Mouse (Mus musculus) forebrain, embryonic 13.5 days (tissue): ENCODE measurements around the gene Soat2. TPM values are rescaled to one million over a fixed set of nuclear protein-coding genes. Genes with fewer than 3 reads are reported as not detected.

Source experiments
- ATAC-seq: fragments of 200-750 bp; cut with Nextera tagmentation; 2 replicates; pipeline ENCODE4 v1.8.0; 2017
- H3K27ac ChIP-seq: fragments of 300-500 bp; sonication (generic); 2 replicates; pipeline ENCODE4 v1.5.1; 2015; ENCODE audit warnings: inconsistent platforms, mild to moderate bottlenecking, moderate library complexity
- H3K27me3 ChIP-seq: fragments of 300-500 bp; sonication (generic); 2 replicates; pipeline ENCODE4 v1.6.1; 2015; ENCODE audit warnings: mild to moderate bottlenecking, inconsistent platforms
- H3K36me3 ChIP-seq: fragments of 300-500 bp; sonication (generic); 2 replicates; pipeline ENCODE4 v1.6.1; 2015; ENCODE audit warnings: mild to moderate bottlenecking, inconsistent platforms; ENCODE audit not compliant: poor library complexity, severe bottlenecking
- H3K4me1 ChIP-seq: fragments of 300-500 bp; sonication (generic); 2 replicates; pipeline ENCODE4 v1.6.1; 2015; ENCODE audit warnings: inconsistent platforms
- H3K4me2 ChIP-seq: fragments of 300-500 bp; sonication (generic); 2 replicates; pipeline ENCODE4 v1.6.1; 2015; ENCODE audit warnings: inconsistent platforms, mild to moderate bottlenecking, moderate library complexity
- H3K4me3 ChIP-seq: fragments of 300-500 bp; sonication (generic); 2 replicates; pipeline ENCODE4 v1.5.1; 2015; ENCODE audit warnings: mild to moderate bottlenecking, inconsistent platforms
- H3K9ac ChIP-seq: fragments of 300-500 bp; sonication (generic); 2 replicates; pipeline ENCODE4 v1.6.1; 2015; ENCODE audit warnings: mild to moderate bottlenecking, inconsistent platforms
- H3K9me3 ChIP-seq: fragments of 300-500 bp; sonication (generic); replicated peaks from 2 replicates; pipeline ENCODE4 v1.6.1; 2016; ENCODE audit warnings: inconsistent platforms
- WGBS: fragments of 180-500 bp; shearing (Covaris S2); methylation state at CpG from one replicate; pipeline ENCODE4 v1.1.7; 2015; 5-methylcytosine and 5-hydroxymethylcytosine counted together
- polyA plus RNA-seq: library from polyadenylated mRNA; unstranded; fragments of >200 nt; fragmentation: Nextera tagmentation; extraction: Ambion mirVana; gene quantifications from 2 replicates; pipeline ENCODE4 v1.2.1, GENCODE M21; 2015

The Soat2 gene
- polyA plus RNA-seq, 1 experiment from 2014 or later: 0.10 TPM

DNA sequence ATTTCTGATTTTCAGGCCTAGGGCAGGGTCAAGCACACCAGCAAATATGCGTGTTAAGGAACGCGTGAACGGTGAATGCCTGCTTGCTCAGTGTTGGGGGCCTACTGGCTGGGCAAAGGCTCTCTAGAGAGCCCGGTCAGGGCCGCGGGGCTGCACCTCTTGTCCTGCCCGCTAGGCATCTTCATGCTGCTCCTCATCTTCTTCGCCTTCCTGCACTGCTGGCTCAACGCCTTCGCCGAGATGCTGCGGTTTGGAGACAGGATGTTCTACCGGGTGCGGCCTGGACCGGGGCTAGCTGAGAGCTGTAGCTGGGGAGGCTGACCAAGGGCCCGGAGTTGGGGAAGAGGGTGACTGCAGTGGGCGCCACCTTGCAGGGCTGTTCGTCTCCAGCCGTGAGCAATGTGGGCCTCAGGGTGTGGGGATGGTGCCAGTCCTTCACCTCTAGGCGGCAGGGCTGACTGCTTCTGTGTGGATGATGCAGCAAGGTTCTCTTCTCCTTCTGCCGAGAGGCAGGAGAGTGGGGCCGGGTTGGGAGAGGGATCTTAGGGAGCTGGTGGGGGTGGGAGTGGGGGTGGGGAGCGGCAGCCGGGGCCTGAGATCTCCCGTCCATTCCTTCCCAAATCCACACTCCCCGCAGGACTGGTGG, 10.2 kb downstream of the Soat2 start:
- H3K4me1 ChIP-seq: peaks cover 3% of the 10 kb centered on the region; the same call in 1 of the 2 replicates

DNA sequence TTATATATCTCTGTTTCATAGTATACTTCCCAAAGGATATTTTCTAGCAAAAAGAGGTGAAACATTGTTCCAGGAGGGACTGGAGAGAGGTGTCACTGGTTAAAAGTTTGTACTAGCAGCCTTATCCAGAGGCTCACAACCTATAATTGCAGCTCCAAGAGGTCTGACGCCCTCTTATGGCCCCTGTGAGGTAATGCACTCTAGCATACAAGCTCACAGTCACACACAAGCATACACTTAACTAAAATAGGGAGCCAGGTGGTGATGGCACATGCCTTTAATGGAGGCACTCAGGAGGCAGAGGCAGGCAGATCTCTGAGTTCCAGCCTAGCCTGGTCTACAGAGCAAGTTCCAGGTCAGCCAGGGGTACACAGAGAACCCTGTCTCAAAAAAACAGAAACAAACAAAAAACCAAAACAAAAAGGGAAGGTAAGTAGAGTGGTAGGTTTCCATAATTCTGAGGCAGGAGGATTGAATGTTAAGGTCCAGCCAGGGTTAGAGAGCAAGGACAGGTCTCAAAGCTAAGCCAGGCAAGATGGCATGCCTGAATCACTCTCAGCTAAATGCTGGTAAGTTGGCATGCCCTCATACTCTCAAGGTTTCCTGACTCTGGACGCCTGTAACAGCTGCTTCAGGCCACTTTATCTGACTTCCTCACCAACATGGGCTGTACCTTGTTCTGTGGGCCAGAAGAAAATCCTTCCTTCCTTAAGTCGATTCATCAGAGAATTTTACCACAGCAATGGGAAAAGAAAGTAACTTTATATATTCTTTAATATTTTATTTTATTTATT, 13.8 kb downstream of the Soat2 start:
- Histone ChIP-seq H3K4me2 (no peak overlapping the region), H3K4me3 (no peak overlapping the region)
- 51% methylated on average over 3 of the region's 3 CpGs for WGBS

More for the DNA sequence above, 10.2 kb downstream of the Soat2 start:
- no peak for ATAC-seq
- Histone ChIP-seq H3K9ac (no peak overlapping the region), H3K36me3 (no peaks in the 10 kb centered on the region), H3K4me3 (no peak overlapping the region), H3K27ac (no peak overlapping the region), H3K9me3 (no peaks in the 10 kb centered on the region), H3K4me2 (no peak overlapping the region), H3K27me3 (no peaks in the 10 kb centered on the region)
- WGBS: 74% methylated on average over 27 of the region's 27 CpGs

DNA sequence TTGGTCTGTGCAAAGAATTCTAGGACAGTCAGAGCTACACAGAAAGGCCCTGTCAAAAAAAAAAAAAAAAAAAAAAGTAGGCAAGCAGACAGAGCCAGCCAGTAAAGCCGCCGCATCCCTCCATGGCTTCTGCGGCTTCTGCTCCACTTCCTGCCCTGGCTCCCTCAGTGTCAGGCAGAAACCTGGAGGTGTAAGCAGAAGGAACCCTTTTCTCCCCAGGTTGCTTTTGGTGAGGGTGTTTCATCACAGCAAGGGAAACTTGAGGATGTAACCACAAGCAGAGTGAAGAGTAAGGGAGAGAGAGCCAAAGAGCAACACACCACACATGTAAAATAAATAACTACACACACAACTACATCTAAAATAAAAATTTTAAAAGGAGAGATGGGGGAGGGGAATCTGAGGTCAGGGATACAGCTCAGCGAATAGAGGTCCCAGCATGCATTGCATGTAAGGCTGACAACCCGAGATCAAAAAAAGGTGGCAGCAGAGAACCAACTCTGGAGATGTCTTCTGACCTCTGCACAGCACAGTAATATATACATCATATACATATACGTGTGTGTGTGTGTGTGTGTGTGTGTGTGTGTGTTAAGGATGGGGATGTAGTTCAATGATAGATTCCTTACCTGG, 15.3 kb downstream of the Soat2 start:
- no peak overlapping the region for H3K27ac ChIP-seq
- no peaks in the 10 kb centered on the region for H3K36me3 ChIP-seq
- H3K4me1 ChIP-seq: no peaks in the 10 kb centered on the region
- ATAC-seq: no peak
- H3K4me2 ChIP-seq: no peak overlapping the region
- 65% methylated on average over 6 of the region's 6 CpGs for WGBS
- no peaks in the 10 kb centered on the region for H3K27me3 ChIP-seq
- H3K9me3 ChIP-seq: no peaks in the 10 kb centered on the region
- no peak overlapping the region for H3K9ac ChIP-seq
- H3K4me3 ChIP-seq: no peak overlapping the region

More for the DNA sequence above, 13.8 kb downstream of the Soat2 start:
- H3K9ac ChIP-seq: no peak overlapping the region
- no peak overlapping the region for H3K27ac ChIP-seq
- no peak for ATAC-seq
- no peaks in the 10 kb centered on the region for H3K36me3 ChIP-seq
- no peaks in the 10 kb centered on the region for H3K4me1 ChIP-seq
- no peaks in the 10 kb centered on the region for H3K9me3 ChIP-seq
- H3K27me3 ChIP-seq: no peaks in the 10 kb centered on the region

DNA sequence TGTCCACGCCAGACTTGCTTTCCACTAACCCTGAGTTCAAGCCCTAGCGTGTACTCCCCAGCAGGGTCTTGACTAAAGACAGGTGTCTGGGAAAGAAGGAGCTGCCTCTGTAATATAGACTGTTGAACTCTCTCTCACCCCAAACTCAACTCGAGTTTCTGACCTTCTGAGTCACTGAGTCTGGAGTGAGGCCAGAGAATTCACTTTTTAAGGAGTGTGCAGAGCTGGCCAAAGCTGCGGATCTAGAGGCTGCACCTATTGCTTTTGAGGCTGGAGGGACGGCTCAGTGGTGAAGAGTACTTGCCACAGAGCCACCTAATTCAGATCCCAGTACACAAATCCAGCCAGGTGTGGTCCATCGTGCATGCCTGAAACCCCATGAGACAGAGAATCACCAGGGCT, 17.3 kb downstream of the Soat2 start:
- Histone ChIP-seq H3K4me1 (no peaks in the 10 kb centered on the region), H3K9me3 (no peaks in the 10 kb centered on the region), H3K4me3 (no peak overlapping the region), H3K27ac (no peak overlapping the region), H3K27me3 (no peaks in the 10 kb centered on the region), H3K9ac (no peak overlapping the region), H3K4me2 (no peak overlapping the region), H3K36me3 (no peaks in the 10 kb centered on the region)
- 71% methylated on average over 6 of the region's 6 CpGs for WGBS
- no peak for ATAC-seq

DNA sequence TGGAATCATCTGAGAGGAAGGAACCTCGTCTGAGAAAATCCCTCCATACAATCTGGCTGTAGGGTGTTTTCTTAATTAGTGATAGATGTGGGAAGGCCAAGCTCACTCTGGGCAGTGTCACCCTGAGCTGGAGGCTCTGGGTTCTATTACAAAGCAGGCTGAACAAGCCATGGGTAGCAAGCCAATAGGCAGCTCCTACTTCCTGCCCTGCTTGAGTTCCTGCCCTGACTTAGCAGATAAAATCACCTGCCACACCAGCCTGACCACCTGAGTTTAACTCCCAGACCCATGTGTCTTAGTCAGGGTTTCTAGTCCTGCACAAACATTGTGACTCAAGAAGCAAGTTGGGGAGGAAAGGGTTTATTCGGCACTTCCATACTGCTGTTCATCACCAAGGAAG, 18.7 kb downstream of the Soat2 start:
- H3K4me3 ChIP-seq: no peak overlapping the region
- H3K9ac ChIP-seq: no peak overlapping the region
- no peaks in the 10 kb centered on the region for H3K36me3 ChIP-seq
- no peaks in the 10 kb centered on the region for H3K27me3 ChIP-seq
- no peaks in the 10 kb centered on the region for H3K4me1 ChIP-seq
- ATAC-seq: no peak
- no peaks in the 10 kb centered on the region for H3K9me3 ChIP-seq
- 72% methylated on average over 2 of the region's 2 CpGs for WGBS
- H3K4me2 ChIP-seq: no peak overlapping the region
- no peak overlapping the region for H3K27ac ChIP-seq

DNA sequence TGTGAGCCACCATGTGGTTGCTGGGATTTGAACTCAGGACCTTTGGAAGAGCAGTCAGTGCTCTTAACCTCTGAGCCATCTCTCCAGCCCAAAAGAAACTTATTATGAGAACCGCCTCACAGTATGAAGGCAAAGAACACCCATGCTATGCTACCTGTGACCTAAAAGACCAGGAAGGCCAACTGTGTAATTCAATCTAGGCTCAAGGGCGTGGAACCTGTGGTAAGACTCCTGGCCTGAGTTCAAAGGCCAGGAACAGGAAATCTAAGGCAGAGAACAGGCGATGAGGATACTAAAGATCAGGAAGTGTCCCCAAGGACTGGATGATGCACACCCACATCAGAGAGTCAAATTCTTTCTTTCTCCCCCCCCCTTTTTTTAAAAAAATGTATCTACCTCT, 23.3 kb downstream of the Soat2 start:
- Histone ChIP-seq H3K4me1 (no peaks in the 10 kb centered on the region), H3K4me3 (no peak overlapping the region), H3K9me3 (no peaks in the 10 kb centered on the region), H3K27ac (no peak overlapping the region), H3K27me3 (no peaks in the 10 kb centered on the region), H3K9ac (no peak overlapping the region), H3K36me3 (peaks cover 10% of the 10 kb centered on the region; the same call in 1 of the 2 replicates), H3K4me2 (no peak overlapping the region)
- no peak for ATAC-seq
- 92% methylated on average over 3 of the region's 3 CpGs for WGBS

DNA sequence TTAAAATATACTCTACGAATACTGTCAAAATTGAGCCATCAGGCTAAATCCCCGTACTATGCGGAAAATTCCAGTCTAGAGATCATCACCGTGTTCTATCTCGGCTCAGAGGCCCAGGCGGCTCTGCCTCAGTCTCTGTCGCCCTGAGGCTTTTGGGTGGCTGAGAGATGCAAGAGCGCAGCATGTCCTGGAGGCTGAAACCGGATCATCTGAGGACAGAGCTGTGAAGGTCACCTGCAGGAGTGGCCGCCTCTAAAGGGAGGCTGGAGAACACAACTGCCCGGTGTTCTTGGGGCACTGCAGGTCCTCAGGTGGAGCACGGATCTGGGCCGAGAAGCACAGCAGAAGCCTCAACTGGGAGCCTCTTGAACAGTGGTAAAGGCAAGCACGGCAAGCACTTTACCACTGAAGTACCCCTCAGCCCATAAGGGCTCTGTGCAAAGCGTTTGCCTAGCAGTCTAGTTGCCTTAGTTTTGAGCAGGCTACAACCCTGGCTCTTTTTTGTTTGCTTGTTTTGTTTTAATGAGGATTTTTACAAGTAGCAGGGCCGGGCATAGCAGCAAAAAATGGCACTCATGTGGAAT, 25.5 kb downstream of the Soat2 start:
- Histone ChIP-seq H3K4me2 (no peak overlapping the region), H3K9ac (no peak overlapping the region; the same call in 1 of the 2 replicates), H3K4me1 (no peaks in the 10 kb centered on the region), H3K36me3 (peaks cover 24% of the 10 kb centered on the region; the same call in 1 of the 2 replicates), H3K4me3 (no peak overlapping the region), H3K27me3 (no peaks in the 10 kb centered on the region), H3K9me3 (no peaks in the 10 kb centered on the region), H3K27ac (no peak overlapping the region)
- no peak for ATAC-seq
- 86% methylated on average over 16 of the region's 16 CpGs for WGBS

DNA sequence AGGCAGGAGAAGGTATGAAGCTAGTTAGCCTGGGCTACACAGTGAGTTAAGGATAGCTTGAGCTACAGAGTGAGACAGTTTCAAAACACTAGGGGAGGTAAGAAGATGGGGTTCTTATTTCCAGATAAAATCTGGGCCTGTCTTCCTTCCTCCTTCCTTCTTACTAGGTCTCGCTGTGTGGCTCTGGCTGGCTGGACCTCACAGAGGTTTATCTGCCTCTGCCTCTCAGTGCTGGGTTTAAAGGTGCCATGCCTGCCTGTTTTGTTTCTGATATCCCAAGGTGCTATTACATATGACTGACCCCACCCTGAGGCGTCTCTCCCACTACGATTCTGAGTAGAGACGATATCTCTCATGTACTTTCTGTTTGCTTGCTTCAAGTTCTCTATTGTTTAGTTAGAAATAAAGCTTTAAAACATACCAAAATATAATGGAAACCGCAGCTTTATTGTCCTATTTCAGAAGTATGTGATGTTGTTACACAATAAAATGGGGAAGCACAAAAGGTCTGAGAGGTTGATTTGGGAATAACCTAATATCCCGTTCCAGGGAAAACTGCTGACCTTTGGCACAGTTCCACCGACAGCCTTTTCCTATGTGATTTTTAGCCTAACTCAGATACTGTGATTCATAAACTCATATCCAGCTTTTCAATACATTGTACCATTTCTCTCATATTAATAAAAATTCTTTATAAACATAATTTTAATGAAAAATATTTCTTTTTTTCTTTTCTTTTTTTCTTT, 26.4 kb downstream of the Soat2 start:
- H3K4me2 ChIP-seq: no peak overlapping the region
- no peaks in the 10 kb centered on the region for H3K27me3 ChIP-seq
- no peak overlapping the region for H3K4me3 ChIP-seq
- H3K27ac ChIP-seq: no peak overlapping the region
- no peaks in the 10 kb centered on the region for H3K9me3 ChIP-seq
- H3K36me3 ChIP-seq: peaks cover 24% of the 10 kb centered on the region; the same call in 1 of the 2 replicates
- H3K4me1 ChIP-seq: no peaks in the 10 kb centered on the region
- WGBS: 88% methylated on average over 7 of the region's 7 CpGs
- no peak for ATAC-seq
- H3K9ac ChIP-seq: no peak overlapping the region

DNA sequence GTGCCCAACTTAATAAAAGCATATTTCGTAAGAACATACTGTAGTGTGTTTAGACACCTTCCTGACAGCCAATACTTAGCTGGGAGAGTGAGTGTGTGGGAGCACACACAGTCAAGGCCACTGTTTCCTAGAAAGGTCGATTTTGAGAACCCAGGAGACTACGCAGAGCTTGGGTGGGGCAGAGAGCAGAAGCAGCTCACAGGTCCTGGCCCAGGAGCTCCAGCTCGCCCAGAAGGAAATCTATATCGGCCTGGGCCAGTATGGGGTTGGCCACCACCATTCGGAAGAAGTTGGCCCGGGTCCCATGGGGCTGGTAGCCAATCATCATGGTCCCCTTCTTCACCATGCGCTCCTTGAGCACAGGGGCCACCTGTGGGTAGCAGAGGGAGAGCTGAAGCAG, 27.1 kb downstream of the Soat2 start:
- ATAC-seq: no peak
- H3K9me3 ChIP-seq: no peaks in the 10 kb centered on the region
- H3K4me2 ChIP-seq: no peak overlapping the region
- H3K4me3 ChIP-seq: no peak overlapping the region
- no peaks in the 10 kb centered on the region for H3K4me1 ChIP-seq
- H3K27me3 ChIP-seq: no peaks in the 10 kb centered on the region
- H3K9ac ChIP-seq: no peak overlapping the region
- 86% methylated on average over 8 of the region's 8 CpGs for WGBS
- H3K27ac ChIP-seq: no peak overlapping the region
- H3K36me3 ChIP-seq: peaks cover 24% of the 10 kb centered on the region; the same call in 1 of the 2 replicates

DNA sequence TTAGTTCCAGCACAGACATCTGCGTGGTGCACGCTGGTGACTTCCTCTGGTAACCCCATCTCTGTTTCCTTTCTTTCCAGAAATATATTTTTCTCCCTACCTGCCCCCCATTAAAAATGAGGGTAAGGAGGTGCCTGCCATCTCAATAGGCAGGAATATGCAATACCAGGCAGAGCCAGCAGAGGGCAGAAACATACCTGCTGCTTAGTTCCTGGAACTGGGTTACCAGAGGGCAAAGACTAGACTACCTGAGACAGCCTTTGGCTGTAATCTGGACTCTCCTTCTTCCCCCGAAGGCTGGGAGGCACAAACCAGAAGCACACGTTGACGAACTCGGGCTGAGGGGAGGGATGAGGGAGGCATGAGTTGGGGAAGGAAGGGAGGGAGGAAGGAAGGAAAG, 28.0 kb downstream of the Soat2 start:
- 10% methylated on average over 6 of the region's 6 CpGs for WGBS
- H3K36me3 ChIP-seq: peaks cover 27% of the 10 kb centered on the region; the same call in 1 of the 2 replicates
- no peaks in the 10 kb centered on the region for H3K9me3 ChIP-seq
- H3K4me3 ChIP-seq: no peak overlapping the region
- no peak overlapping the region for H3K4me2 ChIP-seq
- ATAC-seq: no peak
- no peak overlapping the region for H3K9ac ChIP-seq
- H3K27ac ChIP-seq: no peak overlapping the region
- no peaks in the 10 kb centered on the region for H3K4me1 ChIP-seq
- no peaks in the 10 kb centered on the region for H3K27me3 ChIP-seq

DNA sequence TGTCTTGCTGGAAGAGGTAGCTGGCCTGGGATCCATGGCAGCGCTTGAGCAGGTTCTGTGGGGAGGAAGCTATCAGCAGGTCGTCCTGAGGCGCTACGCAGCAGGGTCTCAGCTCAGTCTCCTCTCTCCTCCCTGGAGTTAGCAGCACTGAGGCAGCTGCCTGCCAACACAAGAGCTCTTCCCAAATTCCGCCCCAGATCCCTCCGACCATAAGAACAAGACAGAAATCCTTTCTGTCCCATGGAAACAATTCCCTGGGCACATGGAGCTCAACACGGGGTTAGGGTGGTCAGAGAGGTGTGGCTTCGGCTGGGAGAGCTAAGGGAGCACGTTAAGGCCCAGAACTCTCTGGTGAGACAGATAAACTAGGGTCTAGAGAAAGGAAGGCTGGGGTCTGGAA, 28.8 kb downstream of the Soat2 start:
- Histone ChIP-seq H3K4me2 (no peak overlapping the region), H3K4me3 (no peak overlapping the region), H3K36me3 (peaks cover 34% of the 10 kb centered on the region; the same call in 1 of the 2 replicates), H3K9ac (no peak overlapping the region), H3K4me1 (no peaks in the 10 kb centered on the region), H3K27me3 (no peaks in the 10 kb centered on the region), H3K9me3 (no peaks in the 10 kb centered on the region), H3K27ac (no peak overlapping the region)
- 80% methylated on average over 9 of the region's 9 CpGs for WGBS
- no peak for ATAC-seq
